Mouse (Mus musculus) spleen, postnatal 14 days (tissue): Measurements from ENCODE around the gene Lzts2.

ENCODE experiments used
- DNase-seq, 2 experiments: peaks; one replicate each; pipeline ENCODE4 v3.0.0; 2021 to 2022; ENCODE audit warnings: low spot score in 2 of 2

Gene Lzts2

DNA sequence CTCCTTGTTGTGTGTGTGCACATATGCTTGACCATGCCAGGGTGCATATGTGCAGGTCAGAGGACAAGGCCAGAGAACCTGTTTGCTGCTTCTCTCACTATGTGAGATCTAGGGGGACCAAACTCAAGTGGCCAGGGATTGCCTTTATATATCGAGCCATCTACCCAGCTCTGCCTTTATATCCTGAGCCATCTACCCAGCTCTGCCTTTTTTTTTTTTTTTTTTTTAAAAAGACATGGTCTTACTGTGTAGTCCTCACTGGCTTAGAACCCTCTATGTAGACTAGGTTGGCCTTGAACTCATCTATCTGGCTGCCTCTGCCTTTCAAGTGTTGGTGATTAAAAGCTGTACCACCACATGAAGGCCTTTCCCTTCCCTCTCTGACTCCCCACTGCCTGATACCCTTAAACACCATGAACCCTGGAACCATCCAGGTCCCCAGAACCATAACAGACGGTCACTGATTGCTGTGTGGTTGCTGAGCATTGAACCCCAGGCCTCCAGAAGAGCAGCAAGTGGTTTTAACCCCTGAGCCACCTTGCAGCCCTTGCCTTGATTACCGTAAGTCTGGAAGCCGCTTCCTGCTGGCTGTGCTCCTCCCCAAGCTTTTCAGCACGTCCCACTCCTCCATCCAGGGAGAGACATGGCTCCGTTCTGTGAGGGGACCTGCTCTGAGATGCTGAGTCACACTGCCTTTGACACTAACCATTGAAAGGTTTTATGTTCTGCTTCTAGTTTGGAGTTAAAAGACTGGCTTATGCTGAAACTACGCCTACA lies 10.3 kb upstream of the Lzts2 start:
- DNase-seq, result no peak

DNA sequence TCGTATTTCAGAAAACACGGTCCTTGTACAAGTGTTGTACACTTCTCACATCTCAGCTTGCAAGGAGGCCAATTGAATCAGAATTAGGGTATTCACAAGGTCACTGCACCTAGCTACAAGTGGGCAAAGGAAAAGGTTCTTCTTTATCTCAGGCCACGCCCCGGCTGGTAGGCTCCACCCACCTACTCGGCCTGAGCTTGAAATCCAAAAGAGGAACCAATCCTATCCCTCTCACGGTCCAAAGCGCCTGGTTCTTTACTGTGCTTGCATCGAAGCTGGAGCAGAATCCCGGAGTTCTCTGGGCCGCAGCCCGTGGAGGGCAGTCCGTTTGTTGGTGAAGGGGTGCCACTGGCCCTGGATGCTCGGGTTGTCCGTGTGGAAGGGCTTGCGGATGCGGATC lies 8.8 kb upstream of the Lzts2 start, which contains the start of gene Twnk:
Gene Twnk (plus strand): TSS at position 220 of the 400 bp plus-strand sequence.
- peak; percentile 66 to 75 for DNase-seq

DNA sequence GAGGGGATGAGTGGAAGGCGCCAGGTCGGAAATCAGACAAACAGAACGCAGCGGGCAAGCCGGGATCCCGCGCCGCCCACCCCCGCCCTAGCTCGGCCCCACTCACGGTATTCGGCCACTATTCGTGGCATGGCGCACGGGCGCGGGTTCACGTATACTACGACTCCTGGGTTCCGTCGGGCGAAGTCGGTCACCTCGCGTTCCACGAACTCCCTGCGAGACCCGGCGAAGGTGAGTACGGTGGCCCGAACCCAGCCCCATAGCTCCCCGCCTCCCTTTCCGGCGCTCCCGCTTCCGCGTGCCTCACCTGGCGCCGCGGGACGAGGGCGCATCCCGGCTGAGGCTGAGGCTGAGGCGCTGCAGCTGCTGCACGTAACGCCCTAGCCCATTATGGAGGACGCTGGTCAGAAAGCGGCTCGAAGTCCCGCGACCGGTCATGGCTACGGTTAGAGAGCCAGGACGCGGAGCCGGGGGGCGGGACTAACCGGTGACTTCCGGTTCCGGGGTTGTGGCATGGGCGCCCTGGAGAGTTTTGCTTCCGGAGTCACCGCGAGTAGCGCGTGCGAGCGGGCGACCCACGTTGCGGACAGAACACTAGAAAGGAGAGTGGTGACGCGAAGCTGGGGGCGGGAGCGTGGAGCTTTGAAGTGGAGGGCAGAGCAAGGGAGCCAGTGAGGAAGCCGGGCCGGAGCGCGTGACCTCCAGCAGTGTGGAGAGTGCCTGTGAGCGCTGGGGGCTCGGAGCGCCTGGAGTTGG lies 8.1 kb upstream of the Lzts2 start, which contains the start of gene Mrpl43:
Gene Mrpl43 (minus strand): TSS at position 486 of the 756 bp plus-strand sequence.
- DNase-seq, result peak; percentile 92 to 96

DNA sequence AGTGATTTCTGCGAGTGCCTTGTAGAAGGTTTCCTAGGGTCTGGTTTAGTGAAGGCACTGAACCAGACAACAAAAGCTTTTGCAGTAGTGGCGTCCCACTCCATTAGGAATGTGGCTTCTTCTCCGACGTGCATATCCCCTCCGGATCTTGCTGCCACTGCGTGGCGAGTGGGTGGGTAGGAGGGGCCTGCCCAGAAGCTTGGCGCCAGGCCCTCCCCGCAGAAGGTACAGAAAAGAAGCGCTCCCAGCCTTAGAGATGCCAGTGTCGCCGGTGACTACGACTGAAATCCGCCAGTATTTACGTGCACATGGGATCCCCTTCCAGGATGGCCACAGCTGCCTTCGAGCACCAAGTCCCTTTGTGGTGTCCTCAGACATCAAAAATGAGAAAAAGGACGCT lies 7.2 kb upstream of the Lzts2 start:
- no peak for DNase-seq

DNA sequence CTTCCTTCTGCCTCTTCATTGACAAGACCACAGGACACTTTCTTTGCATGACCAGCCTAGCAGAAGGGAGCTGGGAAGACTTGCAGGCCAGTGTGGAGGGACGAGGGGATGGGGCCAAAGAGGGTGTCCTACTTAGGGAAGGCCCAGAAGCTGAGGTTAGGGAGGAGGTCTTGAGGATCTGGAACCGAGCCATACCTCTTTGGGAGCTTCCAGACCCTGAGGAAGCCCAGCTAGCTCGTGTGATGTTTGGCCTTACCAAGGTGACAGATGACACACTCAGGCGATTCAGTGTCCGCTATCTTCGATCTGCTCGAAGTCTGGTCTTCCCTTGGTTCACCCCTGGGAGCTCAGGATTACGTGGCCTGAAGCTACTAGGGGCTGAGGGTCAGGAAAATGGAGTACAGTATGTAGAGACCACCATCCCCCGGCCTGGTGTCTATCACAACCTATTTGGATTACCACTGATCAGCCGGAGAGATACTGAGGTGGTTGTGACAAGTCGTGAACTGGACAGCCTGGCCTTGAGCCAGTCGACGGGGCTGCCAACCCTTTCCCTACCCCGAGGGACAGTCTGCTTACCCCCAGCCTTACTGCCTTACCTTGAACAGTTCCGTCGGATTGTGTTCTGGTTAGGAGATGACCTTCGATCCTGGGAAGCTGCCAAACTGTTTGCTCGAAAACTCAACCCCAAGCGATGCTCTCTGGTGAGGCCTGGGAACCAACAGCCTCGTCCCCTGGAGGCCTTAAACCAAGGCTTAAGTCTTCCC lies 6.6 kb upstream of the Lzts2 start:
- DNase-seq, result no peak

DNA sequence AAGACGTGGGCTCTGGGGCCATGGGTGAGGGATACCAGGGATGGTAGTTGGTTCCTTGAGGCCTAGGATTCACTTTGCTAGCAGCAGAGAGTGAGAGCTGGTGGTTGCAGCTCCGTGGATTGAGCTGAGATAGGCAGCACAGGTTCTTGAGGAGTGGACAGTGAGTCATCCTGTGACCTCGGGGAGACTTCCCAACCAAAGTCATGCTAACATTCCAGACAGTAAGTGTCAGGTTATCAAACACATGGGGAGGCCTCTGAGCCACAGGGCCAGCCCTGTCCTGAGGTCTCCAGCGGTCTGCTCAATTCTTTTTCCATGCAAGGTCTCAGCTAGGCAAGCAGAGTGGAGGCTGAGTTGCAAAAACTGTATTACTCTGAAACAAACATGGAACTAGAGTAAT lies 3.6 kb upstream of the Lzts2 start:
- no peak for DNase-seq

DNA sequence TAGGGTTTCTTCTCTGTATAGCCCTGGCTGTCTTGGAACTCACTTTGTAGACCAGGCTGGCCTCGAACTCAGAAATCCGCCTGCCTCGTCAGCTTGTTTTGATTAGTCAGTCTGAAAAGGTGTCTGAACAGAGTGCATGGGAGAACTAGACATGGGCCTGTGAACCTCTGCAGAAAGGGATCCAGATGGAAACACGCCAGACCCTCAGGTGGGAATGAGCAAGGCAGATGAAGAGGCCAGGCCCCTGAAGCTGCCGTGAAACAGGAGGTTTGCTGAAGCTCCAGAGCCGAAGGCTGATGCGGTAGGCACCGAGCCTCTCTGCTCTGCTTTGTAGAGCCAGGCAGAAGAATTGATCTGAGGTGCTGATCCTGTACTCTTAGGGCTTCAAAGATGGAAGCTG lies 2.0 kb upstream of the Lzts2 start:
- DNase-seq, result no peak

DNA sequence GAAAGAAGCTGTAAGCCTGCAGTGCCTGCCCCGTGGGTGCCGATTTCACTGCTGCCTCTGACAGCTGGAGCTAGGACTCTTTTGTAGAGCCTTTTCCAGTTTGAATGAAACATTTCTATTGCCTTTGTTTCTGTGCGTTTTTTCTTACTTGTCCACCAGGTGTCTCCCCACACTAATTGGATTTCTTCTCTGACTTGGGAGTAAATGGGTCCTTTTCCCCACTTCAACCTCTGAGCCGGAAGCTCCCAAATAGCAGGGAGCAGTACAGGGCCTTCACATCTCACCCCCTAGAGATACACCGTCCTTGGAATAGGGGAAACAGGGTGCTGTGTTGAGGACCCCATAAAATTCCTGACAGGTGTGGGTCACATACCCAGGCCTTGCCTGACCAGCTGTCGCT lies 1.6 kb upstream of the Lzts2 start:
- no peak for DNase-seq

DNA sequence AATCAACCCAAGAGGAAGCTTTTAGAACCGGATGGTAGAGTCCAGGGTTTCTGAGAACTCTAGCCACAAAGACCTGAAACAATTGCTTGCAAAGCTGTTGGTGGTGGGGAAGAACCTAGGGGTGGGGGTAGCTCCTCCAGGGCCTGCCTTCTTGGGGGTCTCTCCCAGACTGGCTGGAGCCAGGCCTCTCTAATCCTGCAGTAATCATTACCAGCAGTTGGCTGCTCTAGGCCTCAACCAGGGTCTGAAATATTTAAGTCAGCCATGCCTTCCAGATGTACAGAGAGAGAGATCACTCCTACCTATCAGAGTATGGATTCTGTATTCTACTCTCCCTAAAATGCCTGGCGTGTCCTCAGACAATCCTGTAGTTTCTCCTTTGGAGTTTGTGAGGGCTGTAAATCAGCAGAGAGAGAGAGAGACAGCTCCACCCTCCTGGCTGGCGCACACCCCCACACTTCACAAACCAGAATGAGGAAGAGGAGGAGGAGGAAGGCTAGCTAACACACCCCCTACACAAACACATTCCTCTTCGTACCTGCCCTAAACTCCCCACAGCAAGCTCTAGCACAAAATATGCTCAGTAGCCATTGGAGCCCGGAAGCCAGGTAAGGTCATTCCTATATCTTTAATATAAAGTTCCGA lies 511 bp upstream of the Lzts2 start:
- no peak for DNase-seq

DNA sequence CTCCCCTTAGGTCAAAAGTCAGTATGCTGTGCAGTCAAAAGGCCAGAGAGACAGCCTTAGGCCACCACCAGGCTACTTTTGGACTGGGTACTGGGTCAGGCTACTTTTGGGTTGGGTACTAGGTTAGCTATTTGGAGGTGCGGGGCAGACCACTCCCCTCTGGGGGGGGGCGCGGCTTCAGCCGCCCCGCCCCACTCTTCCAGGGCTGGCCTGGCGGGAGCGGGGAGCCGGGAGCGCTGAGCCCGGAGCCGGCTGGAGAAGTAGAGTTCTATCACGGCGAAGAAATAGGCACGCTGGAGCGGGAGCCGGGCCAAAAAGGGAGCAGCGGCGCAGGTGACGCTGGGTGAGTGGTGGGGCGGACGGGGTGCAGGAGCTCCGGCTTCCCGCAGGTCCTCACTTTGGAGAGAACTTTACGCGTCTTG lies 778 bp downstream of the Lzts2 start:
- DNase-seq, result no peak

DNA sequence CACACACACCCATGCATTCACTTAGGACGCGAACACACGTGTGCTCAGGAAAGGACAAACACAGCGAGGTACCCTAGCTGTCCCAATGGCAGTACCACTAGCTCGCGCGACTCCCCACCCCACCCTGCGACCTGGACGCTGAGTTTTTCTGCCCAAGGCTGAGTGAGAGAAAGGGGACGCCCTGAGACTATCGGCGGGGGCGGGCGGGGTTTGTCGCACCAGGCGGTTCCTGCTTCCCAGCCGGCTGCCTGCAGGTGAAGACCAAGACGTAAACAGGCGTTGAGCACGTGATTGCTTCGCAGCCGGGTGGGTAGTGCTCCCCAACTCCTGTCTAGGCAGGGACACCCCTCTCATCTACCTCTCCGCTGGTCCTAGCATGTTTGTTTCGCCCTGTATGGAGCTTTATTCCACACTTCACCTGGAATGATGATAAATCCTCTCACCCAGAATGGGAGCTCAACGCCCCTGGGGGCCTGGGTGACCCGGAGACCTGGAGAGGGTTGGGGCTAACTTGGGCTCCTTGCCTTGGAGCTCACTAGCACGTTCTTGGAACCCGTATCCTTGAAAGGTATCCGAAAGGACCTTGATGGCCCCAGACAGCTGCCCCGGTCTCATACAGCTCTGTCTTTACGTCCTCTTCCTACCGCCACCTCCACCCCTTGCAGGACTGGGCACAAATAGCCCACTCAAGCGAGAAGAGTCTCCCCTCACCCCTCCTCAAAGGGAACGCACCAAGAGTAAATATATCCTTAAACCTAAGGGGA lies 1.5 kb downstream of the Lzts2 start:
- peak; percentile 34 to 42 for DNase-seq

DNA sequence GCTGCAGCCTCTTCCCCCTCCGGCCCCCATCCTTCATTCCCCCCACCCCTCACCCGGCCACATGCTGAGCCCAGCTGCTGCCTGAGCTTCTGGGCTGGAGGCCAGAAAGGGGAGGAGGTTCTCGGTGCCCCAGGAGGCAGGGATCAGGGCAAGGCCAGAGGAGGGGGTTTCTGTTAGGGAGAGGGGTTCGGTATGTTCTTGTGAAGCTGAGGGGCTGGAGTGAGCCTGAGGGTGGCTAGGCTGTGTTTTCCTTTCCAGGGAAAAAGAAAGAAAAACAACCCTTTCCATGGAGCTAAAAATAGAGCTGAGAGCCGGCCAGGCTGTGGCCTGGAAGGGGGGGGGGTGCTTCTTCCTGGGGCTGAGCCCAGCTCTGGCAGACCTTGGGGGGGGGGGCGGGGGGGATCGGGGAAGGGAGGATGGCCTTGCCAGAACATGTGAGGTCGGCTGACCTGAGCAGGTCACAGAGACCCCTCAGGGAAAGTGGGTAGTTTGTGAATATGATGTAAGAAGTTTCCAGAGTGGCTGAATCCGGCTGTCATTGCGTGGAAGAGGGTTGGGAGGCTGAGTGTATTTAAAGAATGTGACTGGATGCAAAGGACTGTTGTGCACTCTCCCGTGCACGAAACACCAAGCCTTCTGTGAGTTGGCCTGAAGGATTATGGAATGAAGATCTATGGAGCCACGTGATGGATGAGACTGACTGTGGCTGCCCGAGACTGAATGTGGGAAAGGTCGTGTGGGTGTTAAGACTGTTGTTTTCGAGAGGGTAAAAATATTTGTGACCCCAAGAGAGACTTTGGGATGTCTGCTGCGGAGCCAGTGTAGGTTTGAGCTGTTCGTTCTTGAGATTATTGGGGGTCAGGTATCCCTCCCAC lies 2.4 kb downstream of the Lzts2 start:
- DNase-seq, result no peak

DNA sequence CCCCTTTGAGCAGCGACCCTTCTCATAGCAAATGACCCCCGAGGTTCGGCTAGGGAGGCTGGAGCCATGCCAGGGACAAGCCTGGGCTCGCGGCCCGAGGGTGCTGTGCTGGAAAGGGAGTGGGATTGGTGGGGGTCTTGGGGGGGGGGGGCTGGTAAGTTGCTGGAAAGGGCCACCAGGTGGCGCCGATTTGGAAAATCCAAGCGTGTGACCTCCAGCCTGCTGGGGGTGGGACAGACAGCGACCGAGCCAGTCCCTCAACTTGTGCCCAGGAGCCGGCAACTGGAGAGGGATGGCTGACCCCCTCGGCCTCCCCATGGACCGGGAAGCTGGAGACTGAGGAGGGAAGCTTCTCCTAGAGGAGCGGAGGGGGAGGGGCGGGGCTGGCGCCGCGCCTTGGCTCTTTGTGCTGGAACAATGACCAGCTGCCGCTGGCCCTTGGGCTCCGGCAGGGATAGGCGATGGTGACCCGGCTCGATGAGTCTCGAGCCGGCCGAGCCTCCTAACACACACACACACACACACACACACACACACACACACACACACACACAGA lies 3.1 kb downstream of the Lzts2 start:
- peak in 1 of 2 experiments; percentile 15 for DNase-seq

DNA sequence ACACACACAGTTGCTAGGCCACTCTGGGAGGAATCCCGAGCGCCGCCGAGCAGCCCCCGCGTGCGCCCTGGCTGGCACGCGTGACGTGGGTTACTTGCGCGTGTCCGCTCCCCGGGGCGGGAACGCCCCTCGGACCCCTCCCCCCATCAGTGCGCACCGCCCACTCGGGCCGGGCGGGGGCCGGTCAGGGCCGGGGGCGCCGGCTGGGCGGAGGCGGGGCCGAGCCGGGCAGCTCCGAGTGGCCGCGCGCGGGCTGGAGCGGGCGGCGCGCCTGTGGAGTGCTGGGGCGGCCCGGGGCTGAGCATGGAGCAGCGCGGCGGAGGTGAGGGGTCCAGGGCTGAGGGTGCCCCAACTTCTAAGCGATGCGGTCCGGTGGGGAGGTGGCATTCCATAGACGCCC lies 3.7 kb downstream of the Lzts2 start:
- DNase-seq, result peak in 1 of 2 experiments; percentile 25

DNA sequence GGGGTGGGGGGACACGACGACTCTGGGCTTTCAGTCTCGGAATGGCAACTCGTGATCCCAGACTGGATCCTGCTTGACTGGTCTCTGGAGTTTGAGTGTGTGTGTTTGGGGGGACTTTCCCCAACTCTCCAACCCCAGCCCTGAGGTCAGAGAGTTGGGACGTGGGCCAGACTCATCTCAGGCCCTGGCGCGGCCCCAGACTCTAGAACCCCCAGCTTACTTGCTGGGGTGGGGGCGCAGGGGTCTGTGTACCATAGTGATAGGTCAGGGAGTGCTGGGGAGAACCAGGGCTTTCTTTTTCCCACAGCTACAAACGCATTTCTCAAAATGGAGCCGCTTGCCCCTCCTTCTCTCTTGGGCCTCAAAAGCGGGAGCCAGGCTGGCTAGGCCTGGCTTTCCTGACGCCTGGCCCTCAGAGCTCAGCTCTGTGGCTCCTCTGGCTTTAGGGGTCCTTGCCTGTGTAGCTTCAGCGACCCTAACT lies 4.2 kb downstream of the Lzts2 start:
- DNase-seq, result no peak

DNA sequence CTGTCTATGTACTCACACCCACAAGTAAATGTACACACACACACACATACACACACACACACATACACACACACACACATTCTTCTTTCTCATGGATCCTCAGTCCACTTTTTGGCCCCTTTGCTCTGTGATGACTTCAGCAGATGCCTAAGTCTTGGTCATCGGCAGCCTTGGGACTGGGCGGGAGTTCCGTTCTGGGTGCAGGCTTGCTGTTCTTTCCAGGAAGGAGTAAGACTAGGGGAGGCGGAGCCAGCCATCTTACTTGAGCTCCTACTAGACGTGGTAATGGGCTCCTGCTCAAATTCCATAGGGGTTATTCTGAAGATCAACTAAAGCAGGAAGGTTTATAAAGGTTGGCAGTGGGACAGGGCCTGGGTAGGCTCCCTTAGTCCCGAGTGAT lies 6.1 kb downstream of the Lzts2 start:
- no peak for DNase-seq

DNA sequence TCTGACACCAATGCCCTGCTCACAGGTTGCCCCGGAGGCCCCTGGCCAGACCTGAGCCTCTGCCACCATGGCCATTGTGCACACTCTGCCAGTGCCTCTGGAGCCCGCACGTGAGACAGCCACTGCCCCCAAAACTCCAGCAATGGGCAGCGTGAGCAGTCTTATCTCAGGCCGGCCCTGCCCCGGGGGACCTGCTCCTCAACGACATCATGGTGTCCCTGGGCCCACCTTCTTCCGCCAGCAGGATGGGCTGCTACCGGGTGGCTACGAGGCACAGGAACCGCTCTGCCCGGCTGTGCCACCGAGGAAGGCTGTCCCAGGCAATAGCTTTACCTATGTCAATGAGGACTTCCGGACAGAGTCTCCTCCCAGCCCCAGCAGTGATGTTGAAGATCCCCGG lies 7.1 kb downstream of the Lzts2 start:
- DNase-seq, result no peak

DNA sequence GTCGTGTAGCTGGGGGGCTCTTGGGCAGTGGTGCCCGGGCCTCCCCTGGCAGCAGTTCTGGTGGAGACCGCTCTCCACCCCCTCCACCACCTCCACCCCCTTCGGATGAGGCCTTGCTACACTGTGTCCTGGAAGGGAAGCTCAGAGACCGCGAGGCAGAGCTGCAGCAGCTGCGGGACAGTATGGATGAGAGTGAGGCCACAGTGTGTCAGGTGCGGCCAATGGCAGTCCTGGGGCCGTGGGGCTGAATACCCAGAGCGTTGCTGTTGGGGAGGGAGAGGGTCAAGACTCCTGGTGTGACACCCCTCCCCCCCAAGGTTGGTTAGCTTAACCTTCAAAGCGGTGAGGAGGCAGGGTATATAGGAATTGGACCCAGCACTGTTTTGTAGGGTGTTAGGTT lies 9.8 kb downstream of the Lzts2 start:
- DNase-seq, result no peak

DNA sequence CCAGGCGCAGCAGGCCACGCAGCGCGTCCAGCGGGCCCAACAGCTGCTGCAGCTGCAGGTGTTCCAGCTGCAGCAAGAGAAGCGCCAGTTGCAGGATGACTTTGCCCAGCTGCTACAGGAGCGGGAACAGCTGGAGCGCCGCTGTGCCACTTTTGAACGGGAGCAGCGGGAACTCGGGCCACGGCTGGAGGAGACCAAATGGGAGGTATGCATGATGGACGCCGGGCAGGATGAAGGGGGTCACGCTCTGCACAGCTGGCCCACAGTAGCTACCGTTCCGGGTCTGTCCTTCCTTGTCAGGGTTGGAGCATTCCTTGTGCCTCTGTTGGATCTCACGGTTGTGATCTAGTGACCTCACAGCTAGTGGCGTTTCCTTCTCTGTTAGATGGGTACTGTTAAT lies 10.6 kb downstream of the Lzts2 start:
- DNase-seq, result no peak
